In the genomic region with DNA sequence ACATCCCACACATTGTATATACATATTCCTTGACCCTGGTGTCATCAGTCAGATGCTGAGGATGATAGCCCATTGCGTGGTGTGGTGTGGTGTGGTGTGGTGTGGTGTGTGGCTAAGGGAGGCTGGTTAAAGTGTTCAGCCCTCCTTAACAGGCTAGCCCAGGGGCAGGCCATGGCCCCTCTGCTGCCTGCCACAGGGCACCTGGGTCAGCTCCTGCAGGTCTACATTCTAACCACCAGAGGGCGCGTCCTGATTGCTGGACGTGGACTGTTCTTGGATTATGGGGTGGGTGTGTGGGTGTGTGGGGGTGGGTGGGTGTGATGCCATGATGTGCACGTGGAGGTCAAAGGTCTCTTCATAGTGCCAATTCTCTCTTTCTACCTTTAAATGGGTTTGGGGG, we compare ENCODE assay signal across 8 mouse cellular contexts. TPM values are rescaled to one million over a fixed set of nuclear protein-coding genes. Genes with fewer than 3 reads are reported as not detected.
A peak's percentile ranks its signal among the peaks of the same experiment; 100 is the strongest.
DNase-seq lines count a peak whose midpoint lies in the region; ATAC-seq lines count a peak whose summit lies in the region.

No protein-coding gene starts in this region.

- DNase-seq in gastrocnemius, adult 18-20 months (ENCODE audit: low spot score): peak; percentile 31
- no peak for DNase-seq in gastrocnemius, postnatal 4 days (ENCODE audit: low spot score in 2 of 2)
- DNase-seq in B cell, adult 2 months: peak; percentile 64 to 68
- DNase-seq in adrenal gland, postnatal 36 days: peak; percentile 61 to 66
- DNase-seq in liver: peak; percentile 39

- H3K27me3 ChIP-seq in heart, embryonic 11.5 days (ENCODE audit: control insufficient read depth, insufficient read depth, low read length): no peaks in the 10 kb centered on the region

- H3K4me3 ChIP-seq in heart, embryonic 11.5 days (ENCODE audit: low read depth, low read length): no peak overlapping the region

- no peak overlapping the region for H3K9ac ChIP-seq in heart, embryonic 11.5 days (ENCODE audit: low read depth, low read length)

- H3K4me1 ChIP-seq in heart, embryonic 11.5 days (ENCODE audit: control insufficient read depth, insufficient read depth, low read length): no peaks in the 10 kb centered on the region

- no peaks in the 10 kb centered on the region for H3K9me3 ChIP-seq in heart, embryonic 11.5 days (replicated peaks; ENCODE audit: control insufficient read depth, low read length)

- no peaks in the 10 kb centered on the region for H3K36me3 ChIP-seq in heart, embryonic 11.5 days (ENCODE audit: control insufficient read depth, insufficient read depth, low read length)

- no peak overlapping the region for H3K4me2 ChIP-seq in heart, embryonic 11.5 days

- 0 out of 2 replicates have a peak, but pooled peaks have one; percentile 13 for ATAC-seq in heart, embryonic 11.5 days (replicated peaks; ENCODE audit: insufficient number of reproducible peaks, low FRiP score, low TSS enrichment)
- peak; percentile 45; the same call in 1 of the 2 replicates for ATAC-seq in neutrophil, adult 5-6 weeks (ENCODE audit: extremely low read depth, insufficient number of reproducible peaks, low FRiP score, poor library complexity, severe bottlenecking)
- no peak for ATAC-seq in inflammation-experienced regulatory T-cells, adult 6 months

- 13% methylated on average over 5 of the region's 5 CpGs for WGBS in heart, embryonic 11.5 days (ENCODE audit: insufficient replicate concordance)

- H3K27ac ChIP-seq in heart, embryonic 11.5 days (ENCODE audit: low read depth, low read length): no peak overlapping the region

RNA-seq across cellular contexts. Expression of gene Sgk2, which starts 18.8 kb away (rescaled TPM):
- total RNA-seq in gastrocnemius, adult 18-20 months (2021): not detected
- not detected for total RNA-seq in gastrocnemius, postnatal 4 days (2021)
- total RNA-seq in adrenal gland, postnatal 36 days (2021): 1 to 10 TPM in 1 of 2 experiments, not detected in 1; 1.3 TPM
- polyA plus RNA-seq in heart, embryonic 11.5 days (2014; fragmentation: Nextera tagmentation; extraction: Ambion mirVana): not detected in 2 replicates
- total RNA-seq in neutrophil, adult 5-6 weeks (2017): not detected in 2 replicates
- not detected for polyA plus RNA-seq in inflammation-experienced regulatory T-cells, adult 6 months (2017; shearing (Covaris generic))

RNA-seq across cellular contexts. Expression of gene L3mbtl1, which starts 25.1 kb away (rescaled TPM):
- total RNA-seq in gastrocnemius, adult 18-20 months (2021): not detected
- total RNA-seq in gastrocnemius, postnatal 4 days (2021): under 1 TPM; 0.17 to 0.70 TPM
- not detected for total RNA-seq in adrenal gland, postnatal 36 days (2021)
- polyA plus RNA-seq in heart, embryonic 11.5 days (2014; fragmentation: Nextera tagmentation; extraction: Ambion mirVana): not detected in 2 replicates
- total RNA-seq in neutrophil, adult 5-6 weeks (2017): 1.0 TPM in 1 of 2 replicates, not detected in the other
- under 1 TPM in 1 of 3 experiments, not detected in 2; 0.30 TPM for polyA plus RNA-seq in inflammation-experienced regulatory T-cells, adult 6 months (2017; shearing (Covaris generic))

RNA-seq across cellular contexts. Expression of gene Srsf6, which starts 37.0 kb away (rescaled TPM):
- 10 to 100 TPM; 38.1 to 38.4 TPM for total RNA-seq in gastrocnemius, adult 18-20 months (2021)
- 100 to 1,000 TPM; 125 to 132 TPM for total RNA-seq in gastrocnemius, postnatal 4 days (2021)
- 100 to 1,000 TPM; 149 to 224 TPM for total RNA-seq in adrenal gland, postnatal 36 days (2021)
- 155 and 164 TPM in 2 replicates for polyA plus RNA-seq in heart, embryonic 11.5 days (2014; fragmentation: Nextera tagmentation; extraction: Ambion mirVana)
- total RNA-seq in neutrophil, adult 5-6 weeks (2017): 205 and 208 TPM in 2 replicates
- polyA plus RNA-seq in inflammation-experienced regulatory T-cells, adult 6 months (2017; shearing (Covaris generic)): 10 to 100 TPM; 24.3 to 51.6 (median 44.5) TPM

RNA-seq across cellular contexts. Expression of gene Ift52, which starts 48.8 kb away (rescaled TPM):
- total RNA-seq in gastrocnemius, adult 18-20 months (2021): 10 to 100 TPM; 15.7 to 16.7 TPM
- 10 to 100 TPM; 21.1 to 21.5 TPM for total RNA-seq in gastrocnemius, postnatal 4 days (2021)
- total RNA-seq in adrenal gland, postnatal 36 days (2021): 10 to 100 TPM; 43.8 to 62.7 TPM
- 39.8 and 44.1 TPM in 2 replicates for polyA plus RNA-seq in heart, embryonic 11.5 days (2014; fragmentation: Nextera tagmentation; extraction: Ambion mirVana)
- total RNA-seq in neutrophil, adult 5-6 weeks (2017): 22.3 and 29.8 TPM in 2 replicates
- polyA plus RNA-seq in inflammation-experienced regulatory T-cells, adult 6 months (2017; shearing (Covaris generic)): 10 to 100 TPM; 60.8 to 67.3 (median 61.3) TPM

Comparison
In these comparisons a context has a peak if more than half of its experiments do, and no peak if none do; other contexts are left out.
1. DNase-seq: peak in gastrocnemius, adult 18-20 months (single experiment), B cell, adult 2 months (2 of 2), adrenal gland, postnatal 36 days (2 of 2) and liver (single experiment); none in gastrocnemius, postnatal 4 days (0 of 2).